Mouse (Mus musculus) kidney, postnatal 10 days (tissue): ENCODE data around the gene Scap.
A peak's percentile ranks its signal among the peaks of the same experiment; 100 is the strongest.
"Not testable (repeated sequence)": the region's sequence is repeated elsewhere in the genome, so short reads cannot be mapped to it uniquely, and the experiment has no call there.

ENCODE experiments used
- DNase-seq: peaks from one replicate; pipeline ENCODE4 v3.0.0; 2021; ENCODE audit warnings: mixed read lengths

The Scap gene

DNA sequence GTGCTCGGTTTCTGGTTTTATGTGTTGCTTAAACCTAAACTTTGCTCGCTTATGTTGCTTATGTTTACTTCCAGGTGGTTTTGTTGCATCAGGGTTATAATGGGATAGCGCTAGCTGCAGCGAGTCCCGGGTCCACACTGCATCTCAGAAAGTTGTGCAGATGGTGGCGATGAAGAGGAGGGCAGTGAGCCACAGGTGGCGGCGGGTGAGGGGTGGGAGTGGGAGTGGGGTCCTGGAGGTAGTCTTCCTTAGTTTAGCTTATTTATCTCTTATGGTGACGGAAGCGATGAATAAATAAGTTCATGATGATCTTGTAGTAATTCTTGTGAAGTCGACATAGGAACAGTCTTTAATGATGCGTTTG is 790 bp downstream of the Scap start:
- DNase-seq, result no peak

- DNase-seq, result no peak
These were observed 1.8 kb downstream of the Scap start for GRCm38 (mm10) chr9:110334849-110335248.

- DNase-seq, result no peak
These were observed 7.1 kb downstream of the Scap start for GRCm38 (mm10) chr9:110340037-110340750.

DNA sequence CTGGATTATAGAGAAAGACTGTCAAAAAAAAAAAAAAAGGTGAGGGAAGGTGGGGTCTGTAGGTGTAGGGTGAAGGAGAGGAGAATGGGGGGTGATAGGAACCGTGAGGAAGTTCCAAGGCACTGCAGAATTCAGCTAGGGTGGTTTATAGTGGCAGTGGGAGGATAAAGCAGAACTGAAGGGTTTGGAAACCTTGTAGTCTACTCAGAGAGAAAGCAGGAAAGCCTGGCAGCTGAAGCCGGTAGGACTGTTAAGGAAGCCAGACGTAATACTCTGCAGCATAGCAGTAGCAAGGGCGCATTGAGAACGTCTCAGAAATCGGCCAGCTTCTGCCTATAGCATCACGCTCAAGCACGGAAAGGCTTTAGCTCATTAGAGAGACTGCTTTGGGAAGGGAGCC is 8.9 kb downstream of the Scap start:
- DNase-seq, result no peak

GRCm38 (mm10) chr9:110343805-110344204 is 10.7 kb downstream of the Scap start:
- DNase-seq, result no peak

GRCm38 (mm10) chr9:110345057-110345739 is 12.1 kb downstream of the Scap start:
- no peak for DNase-seq

- DNase-seq, result no peak
These were observed 15.8 kb downstream of the Scap start for GRCm38 (mm10) chr9:110348899-110349298.

DNA sequence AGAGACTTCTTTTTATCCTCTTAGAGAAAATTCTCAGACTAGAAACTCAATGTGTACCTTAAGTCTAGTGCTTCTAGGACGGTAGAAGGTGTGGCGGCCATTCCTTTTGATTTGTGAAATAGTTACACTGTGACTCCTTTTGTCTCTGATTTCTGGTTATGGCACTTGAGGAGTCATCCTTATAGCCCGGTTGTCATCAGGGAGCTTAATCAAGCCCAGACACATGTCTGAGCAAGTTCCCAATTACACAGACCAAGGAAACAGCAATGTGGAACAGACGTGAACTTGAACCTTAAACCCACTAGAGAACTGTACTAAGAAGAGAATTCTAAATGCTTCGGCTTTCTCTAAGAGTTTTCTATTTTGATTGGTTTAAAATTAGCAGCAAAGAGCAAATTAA is 17.1 kb downstream of the Scap start:
- DNase-seq, result no peak

- peak; percentile 28 for DNase-seq
These were observed 17.5 kb downstream of the Scap start for GRCm38 (mm10) chr9:110350612-110351011.

- no peak for DNase-seq
These were observed 18.3 kb downstream of the Scap start for GRCm38 (mm10) chr9:110351350-110351749.

DNA sequence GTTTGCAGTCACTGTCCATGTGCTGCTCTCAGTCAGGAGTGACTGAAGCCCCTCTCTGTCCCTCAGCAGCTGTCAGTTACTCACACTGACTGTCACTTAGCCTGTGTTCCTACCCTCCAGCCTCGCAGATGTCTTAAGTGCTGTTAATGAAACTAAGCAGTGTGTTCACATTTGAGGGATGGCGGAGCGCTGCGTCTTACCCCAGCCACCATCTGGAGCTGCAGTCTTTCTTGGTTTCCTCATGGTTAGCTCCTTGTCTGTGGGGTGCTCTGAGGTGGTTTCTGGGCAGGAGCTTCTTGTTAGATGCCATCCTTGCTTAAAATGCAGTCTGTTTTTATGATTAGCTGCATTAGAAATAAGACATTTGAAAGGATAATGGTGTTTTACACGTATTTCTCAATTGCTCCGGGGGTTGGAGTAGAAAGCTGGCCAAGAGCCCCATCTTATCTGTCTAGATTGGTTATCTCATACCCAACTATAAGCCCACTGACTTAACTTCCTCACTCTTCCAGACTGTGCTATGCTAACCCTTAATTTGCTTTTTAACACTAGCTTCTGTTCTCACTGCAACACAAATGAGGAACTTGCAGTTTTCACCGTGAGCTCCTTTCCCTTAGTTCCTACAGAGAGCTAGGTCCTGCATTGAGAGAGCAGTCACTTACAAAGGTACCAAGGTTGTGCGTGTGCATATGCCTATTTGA is 19.0 kb downstream of the Scap start:
- DNase-seq, result no peak

GRCm38 (mm10) chr9:110358341-110358740 is 25.3 kb downstream of the Scap start:
- DNase-seq, result no peak

GRCm38 (mm10) chr9:110361299-110361698 is 28.2 kb downstream of the Scap start:
- DNase-seq, result no peak

- no peak for DNase-seq
These were observed 29.2 kb downstream of the Scap start for GRCm38 (mm10) chr9:110362337-110362736.

GRCm38 (mm10) chr9:110366746-110367145 is 33.7 kb downstream of the Scap start:
- DNase-seq, result no peak

- DNase-seq, result no peak
These were observed 36.8 kb downstream of the Scap start for GRCm38 (mm10) chr9:110369860-110370259.

DNA sequence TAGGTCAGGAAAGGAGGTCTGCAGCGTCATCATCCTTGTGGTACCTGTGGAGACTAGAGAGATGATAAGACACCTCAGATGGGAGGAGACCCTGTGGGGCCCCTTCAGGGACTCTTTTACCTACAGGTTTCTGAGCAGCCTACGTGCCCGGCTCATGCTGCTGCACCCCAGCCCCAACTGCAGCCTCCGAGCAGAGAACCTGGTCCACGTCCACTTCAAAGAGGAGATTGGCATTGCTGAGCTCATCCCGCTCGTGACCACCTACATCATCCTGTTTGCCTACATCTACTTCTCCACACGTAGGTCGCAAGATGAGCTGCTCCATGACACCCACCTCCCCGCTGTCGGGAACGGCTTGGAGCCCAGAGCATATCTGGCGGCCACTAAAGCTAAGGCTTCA is 40.8 kb downstream of the Scap start:
- no peak for DNase-seq

DNA sequence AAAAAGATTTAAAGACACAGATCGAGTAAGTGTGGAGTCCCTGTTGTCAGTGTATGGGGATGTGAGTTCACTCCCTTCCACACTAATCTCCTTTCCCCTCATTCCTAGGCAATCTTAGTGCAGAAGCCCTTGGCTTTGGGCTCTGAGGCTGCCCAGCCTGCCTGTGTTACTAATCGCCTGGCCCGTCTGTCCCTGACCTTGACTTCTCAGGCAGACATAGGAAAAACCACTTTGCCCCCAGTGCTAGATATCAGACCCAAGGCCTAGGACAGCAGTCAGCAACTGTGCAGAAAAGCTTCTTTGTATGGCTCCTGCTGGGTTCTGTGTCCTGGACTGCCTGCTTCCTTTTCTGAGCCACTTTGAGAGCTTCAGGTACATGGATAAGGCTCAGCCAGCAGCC is 42.6 kb downstream of the Scap start:
- DNase-seq, result no peak

DNA sequence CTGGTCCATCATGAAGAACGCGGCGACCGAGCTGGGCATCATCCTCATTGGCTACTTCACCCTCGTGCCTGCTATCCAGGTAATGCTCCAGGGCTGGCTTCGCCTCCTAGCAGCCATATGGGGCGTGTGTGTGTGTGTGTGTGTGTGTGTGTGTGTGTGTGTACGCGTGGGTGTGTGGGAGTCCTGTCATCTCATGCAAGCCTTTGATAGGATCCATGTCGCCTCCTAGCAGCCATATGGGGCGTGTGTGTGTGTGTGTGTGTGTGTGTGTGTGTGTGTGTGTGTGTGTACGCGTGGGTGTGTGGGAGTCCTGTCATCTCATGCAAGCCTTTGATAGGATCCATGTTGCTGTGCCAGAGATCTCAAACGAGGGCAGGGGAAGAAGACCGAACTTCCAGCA is 44.6 kb downstream of the Scap start:
- DNase-seq, result not testable (repeated sequence)

- DNase-seq, result no peak
These were observed 46.3 kb downstream of the Scap start for GRCm38 (mm10) chr9:110379361-110379760.

DNA sequence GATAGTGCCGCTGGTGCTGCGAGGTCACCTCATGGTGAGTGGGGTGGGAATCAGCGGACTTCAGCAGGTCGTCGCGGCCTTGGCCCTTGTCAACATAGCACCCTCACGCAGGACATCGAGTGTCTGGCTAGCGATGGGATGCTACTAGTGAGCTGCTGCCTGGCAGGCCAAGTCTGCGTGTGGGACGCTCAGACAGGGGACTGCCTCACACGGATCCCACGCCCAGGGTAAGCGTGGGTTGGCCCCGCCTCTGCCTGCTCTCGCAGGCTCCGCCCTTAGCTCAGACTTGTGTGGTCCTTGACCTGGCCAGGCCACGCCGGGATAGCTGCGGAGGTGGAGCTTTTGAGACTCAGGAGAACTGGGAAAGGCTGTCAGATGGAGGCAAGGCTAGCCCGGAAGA is 47.6 kb downstream of the Scap start:
- DNase-seq, result no peak

GRCm38 (mm10) chr9:110381292-110381691 is 48.2 kb downstream of the Scap start:
- no peak for DNase-seq

DNA sequence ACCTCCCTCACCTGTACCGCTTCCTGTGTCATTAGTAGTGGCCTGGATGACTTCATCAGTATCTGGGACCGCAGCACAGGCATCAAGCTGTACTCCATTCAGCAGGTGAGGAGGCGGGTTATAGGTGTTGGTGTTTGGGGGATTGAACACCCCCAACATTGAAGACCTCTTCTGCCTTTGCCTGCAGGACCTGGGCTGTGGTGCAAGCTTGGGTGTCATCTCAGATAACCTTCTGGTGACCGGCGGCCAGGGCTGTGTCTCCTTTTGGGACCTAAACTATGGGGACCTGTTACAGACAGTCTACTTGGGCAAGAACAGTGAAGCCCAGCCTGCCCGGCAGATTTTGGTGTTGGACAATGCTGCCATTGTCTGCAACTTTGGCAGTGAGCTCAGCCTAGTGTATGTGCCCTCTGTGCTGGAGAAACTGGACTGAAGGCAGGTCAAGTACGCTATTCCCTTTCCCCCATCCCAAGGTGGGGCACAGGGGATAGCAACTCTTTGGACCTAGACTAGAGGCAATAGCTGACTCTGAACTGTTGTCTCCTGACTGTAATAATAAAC is 51.4 kb downstream of the Scap start:
- DNase-seq, result no peak

DNA sequence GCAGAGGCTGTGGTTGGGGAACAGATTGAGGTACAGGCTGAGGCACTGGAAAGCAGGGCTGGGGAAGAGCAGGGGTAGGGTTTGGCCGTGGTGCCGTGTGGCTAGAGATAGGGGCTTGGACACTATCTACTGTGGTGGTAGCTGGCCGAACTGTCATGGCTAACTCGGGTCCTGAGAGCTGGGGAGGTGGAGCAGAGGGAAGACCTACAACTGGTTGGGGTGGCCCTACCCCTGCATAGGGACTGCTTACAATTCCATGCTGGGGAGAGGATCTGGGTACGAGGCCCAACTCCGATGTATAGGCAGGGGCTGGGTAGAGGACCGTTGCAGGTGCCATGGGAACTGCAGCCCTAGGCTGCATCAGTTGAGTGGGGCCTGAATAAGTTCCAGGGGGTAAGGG is 54.9 kb downstream of the Scap start:
- no peak for DNase-seq
